Mouse (Mus musculus) right cerebral cortex, adult 18-20 months (tissue): ENCODE results near the gene Gm5737.

Experiments used
- DNase-seq: peaks from one replicate; pipeline ENCODE4 v3.0.0; 2022; ENCODE audit warnings: mixed read lengths

The Gm5737 gene

GRCm38 (mm10) chr7:120811834-120812415 is at the start of gene Gm5737:
Gm5737 (plus strand) TSS chr7:120812365.
- DNase-seq: no peak

- no peak for DNase-seq
Measured at GRCm38 (mm10) chr7:120767369-120767768, 44.8 kb upstream of the Gm5737 start.

GRCm38 (mm10) chr7:120771389-120771788 is 40.8 kb upstream of the Gm5737 start:
- no peak for DNase-seq

- no peak for DNase-seq
Measured at GRCm38 (mm10) chr7:120778012-120778411, 34.2 kb upstream of the Gm5737 start.

- no peak for DNase-seq
Measured at GRCm38 (mm10) chr7:120795544-120795943, 16.6 kb upstream of the Gm5737 start.

- no peak for DNase-seq
Measured at GRCm38 (mm10) chr7:120796369-120796768, 15.8 kb upstream of the Gm5737 start.

GRCm38 (mm10) chr7:120803268-120803667 is 8.9 kb upstream of the Gm5737 start:
- DNase-seq: no peak

GRCm38 (mm10) chr7:120809705-120810104 is 2.5 kb upstream of the Gm5737 start:
- no peak for DNase-seq

- no peak for DNase-seq
Measured at GRCm38 (mm10) chr7:120817552-120817951, 5.4 kb downstream of the Gm5737 start.

GRCm38 (mm10) chr7:120819386-120819785 is 7.2 kb downstream of the Gm5737 start:
- DNase-seq: no peak

GRCm38 (mm10) chr7:120823248-120823647 is 11.1 kb downstream of the Gm5737 start:
- DNase-seq: peak; percentile 48

- peak; percentile 37 for DNase-seq
Measured at GRCm38 (mm10) chr7:120825097-120825496, 12.9 kb downstream of the Gm5737 start.

GRCm38 (mm10) chr7:120826408-120826807 is 14.2 kb downstream of the Gm5737 start:
- peak; percentile 17 for DNase-seq

GRCm38 (mm10) chr7:120830431-120831381 is 18.5 kb downstream of the Gm5737 start:
- peak; percentile 70 for DNase-seq

- no peak for DNase-seq
Measured at GRCm38 (mm10) chr7:120834426-120834825, 22.3 kb downstream of the Gm5737 start.

- peak; percentile 82 for DNase-seq
Measured at GRCm38 (mm10) chr7:120834863-120835372, 22.8 kb downstream of the Gm5737 start.

- peak; percentile 94 for DNase-seq
Measured at GRCm38 (mm10) chr7:120835449-120836359, 23.5 kb downstream of the Gm5737 start.

- DNase-seq: no peak
Measured at GRCm38 (mm10) chr7:120836361-120836760, 24.2 kb downstream of the Gm5737 start.

- no peak for DNase-seq
Measured at GRCm38 (mm10) chr7:120838436-120839160, 26.4 kb downstream of the Gm5737 start.

GRCm38 (mm10) chr7:120839786-120840185 is 27.6 kb downstream of the Gm5737 start:
- DNase-seq: no peak

GRCm38 (mm10) chr7:120842345-120843036 is 30.3 kb downstream of the Gm5737 start, which contains the start of gene Eef2k:
Eef2k (plus strand) TSS chr7:120842831.
- peak; percentile 92 for DNase-seq
